Mouse (Mus musculus) granulocyte monocyte progenitor cell, adult 5-6 weeks (primary cell): ENCODE data around the gene Zfp318. TPM values are rescaled to one million over a fixed set of nuclear protein-coding genes. Genes with fewer than 3 reads are reported as not detected.

Experiments used
- ATAC-seq: replicated peaks from 2 replicates; pipeline ENCODE4 v1.8.0; 2016; ENCODE audit warnings: mild to moderate bottlenecking, moderate TSS enrichment, inconsistent platforms; ENCODE audit not compliant: poor library complexity, severe bottlenecking
- total RNA-seq, 2 experiments: library from RNA; stranded (forward) in 1 of 2; stranded (reverse) in 1 of 2; fragments of 200-712, 200-1000 nt in 1 of 2; fragments of >200 nt in 1 of 2; fragmentation: Nextera tagmentation in 1 of 2; gene quantifications; 2 replicates each; pipeline ENCODE4 v1.2.3; 2014 to 2017

Zfp318 gene
- total RNA-seq (2014; fragmentation: Nextera tagmentation) (8.0 and 9.8 TPM in 2 replicates), total RNA-seq (2017) (5.6 and 13.8 TPM in 2 replicates)

DNA sequence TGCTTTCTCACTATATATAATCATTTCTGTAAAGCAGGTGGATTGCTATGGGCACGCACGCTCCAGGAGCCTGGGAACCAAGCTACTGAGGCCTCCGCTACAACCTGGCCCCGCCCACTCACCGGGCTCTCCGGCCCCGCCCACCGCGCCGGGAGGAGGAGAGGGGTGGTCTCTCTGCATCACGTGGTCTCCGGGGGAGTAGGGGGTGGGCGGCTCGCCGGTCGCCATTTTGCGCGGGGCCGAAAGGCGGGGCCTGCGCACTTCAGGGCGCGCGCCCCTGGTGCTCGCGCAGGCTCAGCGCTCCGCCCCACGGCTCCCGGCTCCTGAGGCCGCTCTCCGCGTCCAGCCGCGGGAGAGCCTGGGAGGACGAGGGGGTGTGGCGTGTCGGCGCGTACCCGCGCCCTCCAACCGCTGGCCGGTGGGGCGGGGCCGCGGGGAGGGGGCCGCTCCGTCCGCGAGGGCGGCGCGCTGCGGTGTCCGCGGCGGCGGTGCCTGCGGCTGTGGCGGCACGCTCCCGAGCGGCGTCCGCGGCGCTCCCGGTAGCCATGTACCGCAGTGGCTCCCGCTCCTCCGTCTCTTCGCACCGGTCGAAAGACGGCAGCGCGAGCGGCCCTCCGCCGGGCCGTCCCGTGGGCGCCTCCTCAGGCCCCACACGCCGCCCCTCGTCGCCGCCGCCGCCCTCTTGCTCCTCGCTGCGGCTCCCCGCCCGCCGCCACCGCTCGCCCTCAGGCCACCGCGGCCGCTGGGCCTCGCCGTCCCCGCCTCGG, at the start of gene Zfp318:
TSS of gene Zfp318 (plus strand) at position 438 of the 767 bp plus-strand sequence.
- peak; percentile 97 for ATAC-seq

- ATAC-seq: peak; percentile 50; the same call in 1 of the 2 replicates
These were observed 47.1 kb upstream of the Zfp318 start for GRCm38 (mm10) chr17:46336475-46336874.

- peak; percentile 77 for ATAC-seq
These were observed 42.3 kb upstream of the Zfp318 start for GRCm38 (mm10) chr17:46341208-46341607.

- no peak for ATAC-seq
These were observed 32.4 kb upstream of the Zfp318 start for GRCm38 (mm10) chr17:46351026-46351700.

- peak; percentile 61 for ATAC-seq
These were observed 11.7 kb upstream of the Zfp318 start for GRCm38 (mm10) chr17:46371783-46372182.

GRCm38 (mm10) chr17:46378564-46378963, 5.0 kb upstream of the Zfp318 start:
- ATAC-seq: no peak

- ATAC-seq: no peak
These were observed 700 bp downstream of the Zfp318 start for GRCm38 (mm10) chr17:46384061-46384801.

DNA sequence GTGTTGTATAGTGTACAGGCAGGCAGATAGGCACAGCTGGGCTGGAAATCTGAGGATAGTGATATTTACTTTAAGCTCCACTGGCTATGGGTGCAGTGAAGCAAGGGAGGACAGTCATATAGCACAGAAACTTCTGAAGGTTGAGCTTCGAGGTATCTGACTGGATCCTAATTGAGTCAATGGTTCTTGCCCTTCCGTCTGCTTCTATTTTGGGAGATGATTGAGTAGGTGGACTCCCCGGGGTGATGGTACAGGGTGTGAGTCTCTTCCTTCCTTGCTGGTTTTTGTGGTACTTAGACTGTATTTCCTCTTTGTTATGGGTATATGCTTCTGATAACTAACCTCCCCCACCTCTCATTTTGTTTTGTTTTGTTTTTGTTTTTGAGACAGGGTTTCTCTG, 4.7 kb downstream of the Zfp318 start:
- ATAC-seq: no peak

GRCm38 (mm10) chr17:46393012-46393411, 9.5 kb downstream of the Zfp318 start:
- ATAC-seq: peak; percentile 44; the same call in 1 of the 2 replicates

DNA sequence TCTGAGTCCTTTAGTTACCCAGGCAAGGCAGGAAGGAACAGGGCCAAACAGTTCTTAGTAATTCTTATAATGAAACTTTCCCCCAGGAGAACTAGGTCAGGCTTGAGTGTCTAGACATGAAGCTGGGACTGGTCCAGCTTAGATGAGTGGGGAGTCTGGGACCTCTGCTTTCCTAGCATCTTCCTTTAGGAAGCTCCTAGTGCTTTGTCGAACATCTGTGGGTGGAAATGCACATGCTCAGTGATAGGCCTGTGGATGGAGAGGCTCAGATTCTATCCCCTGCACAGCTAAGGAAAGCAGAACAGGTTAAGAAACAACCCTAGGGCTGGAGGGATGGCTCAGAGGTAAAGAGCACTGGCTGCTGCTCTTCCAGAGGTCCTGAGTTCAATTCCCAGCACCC, 11.1 kb downstream of the Zfp318 start:
- no peak for ATAC-seq

DNA sequence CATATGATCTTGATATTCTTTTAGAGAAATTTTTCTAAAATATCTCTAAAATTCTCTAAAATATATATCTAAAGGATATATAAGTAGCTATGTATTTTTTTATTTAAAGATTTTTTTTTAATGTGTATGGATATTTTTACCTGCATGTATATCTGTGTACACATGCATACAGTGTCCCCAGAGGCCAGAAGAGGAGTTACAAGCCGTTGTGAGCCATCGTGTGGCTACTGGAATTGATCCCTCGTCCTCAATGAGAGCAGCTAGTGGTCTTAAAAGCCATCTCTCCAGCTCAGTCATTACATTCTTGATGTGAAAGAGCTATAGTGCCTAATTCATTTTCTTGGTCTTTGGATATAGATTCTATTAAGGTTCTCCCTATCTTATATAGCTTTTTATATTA, 24.9 kb downstream of the Zfp318 start:
- ATAC-seq: no peak

DNA sequence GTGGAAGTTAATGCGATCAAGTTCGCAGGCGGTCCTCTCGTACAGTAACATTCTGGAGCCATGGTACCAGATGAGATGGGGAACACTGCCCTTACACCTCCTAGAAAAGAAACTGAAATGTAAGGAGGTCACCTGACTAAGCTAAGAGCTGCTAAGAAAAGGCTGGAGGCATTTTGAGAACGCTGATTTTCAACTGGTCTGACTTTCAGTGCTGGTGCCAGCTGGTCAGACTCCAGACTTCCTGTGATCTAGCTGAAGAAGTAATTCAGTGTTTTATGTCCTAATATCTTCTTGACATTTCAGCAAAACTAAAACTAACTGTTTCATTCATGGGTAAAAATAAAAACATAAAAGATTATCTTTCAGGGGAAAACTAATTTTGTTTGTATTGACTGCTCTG, 35.1 kb downstream of the Zfp318 start:
- no peak for ATAC-seq

GRCm38 (mm10) chr17:46419717-46420116, 36.2 kb downstream of the Zfp318 start:
- ATAC-seq: no peak

DNA sequence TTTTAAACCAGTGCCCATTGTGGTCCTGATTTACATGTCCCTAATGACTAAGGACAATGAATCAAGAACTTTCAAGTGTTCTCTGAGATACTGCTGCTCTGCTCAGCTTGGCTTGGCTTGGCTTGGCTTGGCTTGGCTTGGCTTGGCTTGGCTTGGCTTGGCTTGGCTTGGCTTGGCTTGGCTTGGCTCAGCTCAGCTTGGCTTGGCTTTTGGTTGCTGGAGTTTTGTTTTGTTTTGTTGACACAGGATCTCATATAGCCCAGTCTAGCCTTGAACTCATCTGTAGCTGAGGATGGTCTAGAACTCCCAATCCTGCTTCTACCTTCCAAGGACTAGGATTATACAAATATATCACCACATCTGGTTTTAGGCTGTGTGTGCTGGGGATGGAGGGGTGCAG, 43.0 kb downstream of the Zfp318 start:
- no peak for ATAC-seq

DNA sequence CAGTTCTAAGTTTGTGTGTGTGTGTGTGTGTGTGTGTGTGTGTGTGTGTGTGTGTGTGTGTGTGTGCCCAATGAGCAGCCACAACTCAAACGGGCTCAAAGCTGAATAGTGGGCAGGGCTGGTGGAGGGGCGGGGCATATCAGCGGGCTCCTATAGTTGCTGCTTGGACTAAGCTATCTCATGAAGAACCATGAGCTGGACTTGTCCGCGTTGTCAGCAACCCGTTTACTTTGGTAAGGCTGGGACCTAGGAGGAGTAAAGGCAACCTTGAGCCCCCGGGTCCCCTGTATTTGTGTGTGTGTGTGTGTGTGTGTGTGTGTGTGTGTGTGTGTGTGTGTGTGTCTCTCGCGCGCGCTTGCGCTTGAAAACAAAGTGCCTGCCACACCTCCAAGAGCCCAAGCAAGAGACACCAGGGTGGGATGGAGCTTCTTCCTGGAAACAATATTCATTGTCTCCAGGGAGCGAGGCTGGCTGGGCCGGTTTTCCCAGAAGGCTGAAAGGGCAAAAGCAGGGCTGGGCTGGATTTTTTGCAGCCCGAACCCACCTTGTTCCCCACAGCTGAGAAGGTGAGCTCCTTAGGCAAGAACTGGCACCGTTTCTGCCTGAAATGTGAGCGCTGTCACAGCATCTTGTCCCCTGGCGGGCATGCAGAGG, 45.4 kb downstream of the Zfp318 start, which contains the start of gene Crip3:
TSS of gene Crip3 (plus strand) at position 166 of the 654 bp plus-strand sequence.
- ATAC-seq: no peak

GRCm38 (mm10) chr17:46433627-46434026, 50.1 kb downstream of the Zfp318 start:
- ATAC-seq: peak; percentile 60; the same call in 1 of the 2 replicates

GRCm38 (mm10) chr17:46436672-46437366, 53.3 kb downstream of the Zfp318 start:
- ATAC-seq: peak; percentile 45; the same call in 1 of the 2 replicates

- no peak for ATAC-seq
These were observed 54.9 kb downstream of the Zfp318 start, which contains the start of gene Slc22a7 for GRCm38 (mm10) chr17:46438298-46438873. TSS of gene Slc22a7 (minus strand) at chr17:46438457.

DNA sequence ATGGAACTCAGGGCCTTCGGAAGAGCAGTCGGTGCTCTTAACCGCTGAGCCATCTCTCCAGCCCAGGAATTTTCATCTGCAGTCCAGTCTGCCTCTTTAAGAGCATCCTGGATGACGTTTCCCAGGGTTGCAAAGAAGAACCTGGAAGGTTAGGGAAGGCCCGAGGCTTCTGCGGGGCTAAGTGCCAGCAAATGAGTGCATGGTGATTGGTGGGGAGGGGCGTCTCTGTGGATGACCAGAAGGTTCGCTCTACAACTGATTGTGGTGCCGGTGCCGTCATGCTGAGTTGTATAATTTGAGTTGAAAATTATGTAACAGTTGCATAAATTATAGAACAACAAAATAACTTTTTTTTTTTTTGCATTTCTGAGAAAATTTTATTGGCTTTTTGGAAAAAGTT, 55.6 kb downstream of the Zfp318 start:
- ATAC-seq: no peak
